Mouse (Mus musculus): Measurements from ENCODE around the gene C2cd3. TPM values are rescaled to one million over a fixed set of nuclear protein-coding genes. Genes with fewer than 3 reads are reported as not detected.

The C2cd3 gene
- polyA plus RNA-seq, 1 experiment from 2014 or later, result 8.4 TPM

DNA sequence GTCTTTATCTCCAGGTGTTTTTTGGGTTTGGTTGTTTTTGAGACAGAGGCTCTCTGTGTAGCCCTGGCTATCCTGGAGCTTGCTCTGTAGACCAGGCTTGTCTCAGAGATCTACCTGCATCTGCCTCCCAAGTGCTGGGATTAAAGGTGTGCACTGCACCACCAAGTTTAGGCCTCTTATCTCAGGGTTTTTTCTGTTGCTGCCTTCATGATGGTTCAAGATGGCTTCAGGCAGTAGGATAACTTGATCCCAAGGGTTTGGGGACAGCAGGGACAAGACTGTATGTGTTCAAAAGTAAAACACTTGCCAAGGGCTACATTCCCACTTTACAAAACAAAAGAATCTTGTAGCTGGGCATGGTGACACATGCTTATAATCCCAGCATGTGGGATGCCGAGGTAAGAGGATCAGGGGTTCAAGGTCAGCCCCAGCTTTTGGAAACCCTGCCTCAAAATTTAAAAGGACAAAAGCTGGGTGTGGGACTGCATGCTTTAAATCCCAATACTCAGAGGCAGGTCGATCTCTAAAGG is 129.9 kb downstream of the C2cd3 start:
- Histone ChIP-seq H3K9me3 (replicated peaks; ENCODE audit: control insufficient read depth, low read length) (no peaks in the 10 kb centered on the region), H3K27ac (ENCODE audit: low read length) (peak overlapping the region; percentile 74), H3K4me2 (ENCODE audit: low read depth, low read length) (no peak overlapping the region), H3K9ac (ENCODE audit: low read depth, low read length) (no peak overlapping the region), H3K4me1 (ENCODE audit: control insufficient read depth, low read depth, low read length) (peaks cover 53% of the 10 kb centered on the region), H3K27me3 (ENCODE audit: control insufficient read depth, insufficient read depth, low read depth, low read length) (no peaks in the 10 kb centered on the region), H3K36me3 (ENCODE audit: control insufficient read depth, insufficient read depth) (peaks cover 37% of the 10 kb centered on the region), H3K4me3 (ENCODE audit: low read depth, low read length) (no peak overlapping the region)
- 0 out of 2 replicates have a peak, but pooled peaks have one; percentile 1 for ATAC-seq (ENCODE audit: low read depth)
- 35% methylated on average over 2 of the region's 2 CpGs for WGBS (ENCODE audit: insufficient replicate concordance)

- peak; percentile 7 for ATAC-seq (ENCODE audit: low read depth)
- H3K4me1 ChIP-seq (ENCODE audit: control insufficient read depth, low read depth, low read length), result peaks cover 48% of the 10 kb centered on the region
- H3K9ac ChIP-seq (ENCODE audit: low read depth, low read length), result peak overlapping the region; percentile 4; the same call in 1 of the 2 replicates
- peak overlapping the region; percentile 74 for H3K27ac ChIP-seq (ENCODE audit: low read length)
- peaks cover 32% of the 10 kb centered on the region for H3K36me3 ChIP-seq (ENCODE audit: control insufficient read depth, insufficient read depth)
- no peaks in the 10 kb centered on the region for H3K27me3 ChIP-seq (ENCODE audit: control insufficient read depth, insufficient read depth, low read depth, low read length)
- no peaks in the 10 kb centered on the region for H3K9me3 ChIP-seq (replicated peaks; ENCODE audit: control insufficient read depth, low read length)
- H3K4me3 ChIP-seq (ENCODE audit: low read depth, low read length), result no peak overlapping the region
- 46% methylated on average over 7 of the region's 7 CpGs for WGBS (ENCODE audit: insufficient replicate concordance)
- no peak overlapping the region for H3K4me2 ChIP-seq (ENCODE audit: low read depth, low read length)
These were observed 130.4 kb downstream of the C2cd3 start for GRCm38 (mm10) chr7:100502374-100502922.

DNA sequence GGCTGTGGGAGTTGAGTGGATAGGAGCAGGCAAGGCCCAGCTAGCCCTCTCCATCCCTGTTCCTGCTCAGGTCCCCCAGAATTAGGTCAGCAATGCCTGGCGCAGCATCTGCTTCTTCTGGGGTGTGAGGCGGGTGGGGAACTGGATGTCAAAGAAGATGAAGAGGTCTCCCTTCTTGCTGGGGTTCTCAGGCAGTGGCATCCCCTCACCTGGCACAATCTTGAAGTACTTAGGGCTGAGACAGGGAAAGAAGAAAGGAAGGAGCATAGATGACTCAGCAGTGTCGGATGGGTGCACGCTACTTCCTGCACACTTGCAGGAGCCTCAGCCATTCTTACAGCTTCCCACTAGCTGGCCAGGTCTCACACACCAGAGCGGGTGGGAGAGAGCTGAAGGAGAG is 131.0 kb downstream of the C2cd3 start:
- Histone ChIP-seq H3K27me3 (ENCODE audit: control insufficient read depth, insufficient read depth, low read depth, low read length) (no peaks in the 10 kb centered on the region), H3K36me3 (ENCODE audit: control insufficient read depth, insufficient read depth) (peaks cover 25% of the 10 kb centered on the region), H3K4me3 (ENCODE audit: low read depth, low read length) (no peak overlapping the region), H3K27ac (ENCODE audit: low read length) (peak overlapping the region; percentile 74), H3K9ac (ENCODE audit: low read depth, low read length) (no peak overlapping the region; the same call in 1 of the 2 replicates), H3K4me1 (ENCODE audit: control insufficient read depth, low read depth, low read length) (peaks cover 41% of the 10 kb centered on the region), H3K4me2 (ENCODE audit: low read depth, low read length) (no peak overlapping the region), H3K9me3 (replicated peaks; ENCODE audit: control insufficient read depth, low read length) (no peaks in the 10 kb centered on the region)
- 30% methylated on average over 5 of the region's 5 CpGs for WGBS (ENCODE audit: insufficient replicate concordance)
- peak; percentile 7 for ATAC-seq (ENCODE audit: low read depth)

DNA sequence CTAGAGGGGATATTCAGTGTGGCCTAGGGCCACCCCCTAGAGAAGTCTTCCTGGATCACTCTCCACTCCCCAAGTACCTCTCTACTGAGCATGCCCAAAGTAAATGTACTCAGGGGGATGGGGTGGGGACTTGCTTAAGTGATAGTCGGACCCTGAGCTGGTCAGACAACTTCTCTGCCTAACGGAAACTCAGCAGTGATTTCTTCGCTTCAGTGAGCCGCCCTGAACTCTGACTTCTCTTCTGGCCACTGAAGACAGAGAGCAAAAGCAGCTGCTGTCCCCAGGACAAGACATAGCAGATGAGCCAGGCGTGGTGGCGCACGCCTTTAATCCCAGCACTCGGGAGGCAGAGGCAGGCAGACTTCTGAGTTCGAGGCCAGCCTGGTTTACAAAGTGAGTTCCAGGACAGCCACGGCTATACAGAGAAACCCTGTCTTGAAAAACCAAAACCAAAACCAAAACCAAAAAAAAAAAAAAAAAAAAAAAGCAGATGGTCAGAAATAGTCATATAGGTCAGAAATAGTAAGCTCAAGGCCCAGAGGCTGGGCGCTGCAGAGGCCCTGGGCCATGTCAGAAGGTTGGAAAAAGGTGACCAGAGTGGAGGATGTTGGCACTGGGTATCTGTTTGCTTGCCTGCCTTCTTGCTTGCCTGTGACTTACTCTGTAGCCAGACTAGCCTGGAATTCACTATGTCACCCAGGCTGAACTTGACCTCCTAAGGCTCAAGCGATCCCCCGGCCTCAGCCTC is 132.9 kb downstream of the C2cd3 start:
- Histone ChIP-seq H3K27ac (ENCODE audit: low read length) (no peak overlapping the region), H3K4me3 (ENCODE audit: low read depth, low read length) (no peak overlapping the region), H3K4me1 (ENCODE audit: control insufficient read depth, low read depth, low read length) (peaks cover 38% of the 10 kb centered on the region), H3K9ac (ENCODE audit: low read depth, low read length) (no peak overlapping the region), H3K4me2 (ENCODE audit: low read depth, low read length) (no peak overlapping the region), H3K27me3 (ENCODE audit: control insufficient read depth, insufficient read depth, low read depth, low read length) (no peaks in the 10 kb centered on the region), H3K36me3 (ENCODE audit: control insufficient read depth, insufficient read depth) (peaks cover 7% of the 10 kb centered on the region), H3K9me3 (replicated peaks; ENCODE audit: control insufficient read depth, low read length) (no peaks in the 10 kb centered on the region)
- ATAC-seq (ENCODE audit: low read depth), result no peak
- 72% methylated on average over 13 of the region's 13 CpGs for WGBS (ENCODE audit: insufficient replicate concordance)

DNA sequence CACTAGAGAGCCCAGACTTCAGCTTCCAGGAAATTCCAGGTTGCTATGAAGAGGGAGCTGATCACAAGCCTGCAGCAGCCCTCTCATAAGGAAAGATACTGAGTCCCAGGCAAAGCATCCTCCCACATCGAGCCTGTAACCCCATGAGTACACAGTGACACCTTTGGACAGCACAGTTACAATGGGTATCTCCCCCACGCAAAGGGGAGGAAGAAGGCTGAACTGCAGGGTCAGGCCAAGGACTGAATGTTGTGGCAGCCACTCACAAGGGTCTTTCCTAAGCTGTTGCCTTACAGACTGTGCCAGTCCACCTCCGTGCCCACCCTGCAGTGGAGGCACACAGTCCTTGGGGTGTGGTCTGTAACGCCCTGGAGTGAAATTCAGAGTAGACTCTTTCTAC is 134.5 kb downstream of the C2cd3 start:
- H3K4me2 ChIP-seq (ENCODE audit: low read depth, low read length), result no peak overlapping the region
- no peaks in the 10 kb centered on the region for H3K36me3 ChIP-seq (ENCODE audit: control insufficient read depth, insufficient read depth)
- ATAC-seq (ENCODE audit: low read depth), result no peak

GRCm38 (mm10) chr7:100508670-100509069 is 136.6 kb downstream of the C2cd3 start:
- Histone ChIP-seq H3K4me3 (ENCODE audit: low read depth, low read length) (no peak overlapping the region), H3K27ac (ENCODE audit: low read length) (no peak overlapping the region), H3K9me3 (replicated peaks; ENCODE audit: control insufficient read depth, low read length) (no peaks in the 10 kb centered on the region), H3K4me1 (ENCODE audit: control insufficient read depth, low read depth, low read length) (peaks cover 2% of the 10 kb centered on the region), H3K4me2 (ENCODE audit: low read depth, low read length) (no peak overlapping the region), H3K36me3 (ENCODE audit: control insufficient read depth, insufficient read depth) (no peaks in the 10 kb centered on the region), H3K9ac (ENCODE audit: low read depth, low read length) (no peak overlapping the region), H3K27me3 (ENCODE audit: control insufficient read depth, insufficient read depth, low read depth, low read length) (no peaks in the 10 kb centered on the region; the same call in 1 of the 2 replicates)
- ATAC-seq (ENCODE audit: low read depth), result no peak
- 11% methylated on average over 3 of the region's 3 CpGs for WGBS (ENCODE audit: insufficient replicate concordance)

More for the DNA sequence above, 134.5 kb downstream of the C2cd3 start:
- H3K4me3 ChIP-seq (ENCODE audit: low read depth, low read length), result no peak overlapping the region
- H3K4me1 ChIP-seq (ENCODE audit: control insufficient read depth, low read depth, low read length), result peaks cover 23% of the 10 kb centered on the region
- WGBS (ENCODE audit: insufficient replicate concordance), result 60% methylated on average over 4 of the region's 4 CpGs
- H3K27ac ChIP-seq (ENCODE audit: low read length), result no peak overlapping the region
- no peaks in the 10 kb centered on the region; the same call in 1 of the 2 replicates for H3K27me3 ChIP-seq (ENCODE audit: control insufficient read depth, insufficient read depth, low read depth, low read length)
- H3K9me3 ChIP-seq (replicated peaks; ENCODE audit: control insufficient read depth, low read length), result no peaks in the 10 kb centered on the region
- H3K9ac ChIP-seq (ENCODE audit: low read depth, low read length), result no peak overlapping the region

DNA sequence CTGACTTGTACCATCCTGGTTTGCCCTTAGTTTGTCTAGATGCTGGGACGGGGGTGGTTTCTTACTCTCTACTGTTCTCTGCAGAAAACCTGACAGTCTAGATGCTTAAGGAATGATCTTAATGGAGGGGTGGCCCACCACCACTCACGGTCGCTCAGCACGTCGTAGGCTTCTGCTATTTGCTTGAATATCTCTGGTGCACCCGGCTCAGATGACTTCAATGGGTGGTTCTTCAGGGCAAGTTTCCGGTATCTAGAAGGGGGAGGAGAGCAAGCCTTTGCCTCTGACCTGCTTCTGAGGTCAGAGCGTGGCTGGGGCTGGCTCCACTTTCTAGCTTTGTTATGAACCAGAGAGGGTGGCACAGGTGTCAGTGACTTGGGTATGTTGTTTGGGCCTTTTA is 139.6 kb downstream of the C2cd3 start:
- H3K27ac ChIP-seq (ENCODE audit: low read length), result no peak overlapping the region
- no peaks in the 10 kb centered on the region for H3K4me1 ChIP-seq (ENCODE audit: control insufficient read depth, low read depth, low read length)
- H3K36me3 ChIP-seq (ENCODE audit: control insufficient read depth, insufficient read depth), result no peaks in the 10 kb centered on the region
- no peaks in the 10 kb centered on the region; the same call in 1 of the 2 replicates for H3K27me3 ChIP-seq (ENCODE audit: control insufficient read depth, insufficient read depth, low read depth, low read length)
- no peaks in the 10 kb centered on the region for H3K9me3 ChIP-seq (replicated peaks; ENCODE audit: control insufficient read depth, low read length)
- H3K4me3 ChIP-seq (ENCODE audit: low read depth, low read length), result no peak overlapping the region
- 53% methylated on average over 8 of the region's 8 CpGs for WGBS (ENCODE audit: insufficient replicate concordance)
- no peak overlapping the region for H3K4me2 ChIP-seq (ENCODE audit: low read depth, low read length)
- no peak overlapping the region for H3K9ac ChIP-seq (ENCODE audit: low read depth, low read length)
- no peak for ATAC-seq (ENCODE audit: low read depth)

- WGBS (ENCODE audit: insufficient replicate concordance), result 47% methylated on average over 11 of the region's 11 CpGs
- H3K9me3 ChIP-seq (replicated peaks; ENCODE audit: control insufficient read depth, low read length), result no peaks in the 10 kb centered on the region
- no peaks in the 10 kb centered on the region; the same call in 1 of the 2 replicates for H3K27me3 ChIP-seq (ENCODE audit: control insufficient read depth, insufficient read depth, low read depth, low read length)
- no peak within 1 kb of the TSS for H3K27ac ChIP-seq (ENCODE audit: low read length)
- H3K36me3 ChIP-seq (ENCODE audit: control insufficient read depth, insufficient read depth), result no peaks in the 10 kb centered on the region
- no peak within 1 kb of the TSS for H3K4me2 ChIP-seq (ENCODE audit: low read depth, low read length)
- ATAC-seq (ENCODE audit: low read depth), result no peak
- H3K9ac ChIP-seq (ENCODE audit: low read depth, low read length), result no peak within 1 kb of the TSS
- H3K4me3 ChIP-seq (ENCODE audit: low read depth, low read length), result no peak within 1 kb of the TSS
- no peaks in the 10 kb centered on the region for H3K4me1 ChIP-seq (ENCODE audit: control insufficient read depth, low read depth, low read length)
These were observed 142.5 kb downstream of the C2cd3 start, which contains the start of gene Dnajb13 for GRCm38 (mm10) chr7:100514573-100514972. Dnajb13 (minus strand) TSS chr7:100514960.
